Mouse (Mus musculus): ENCODE data around the gene Tctex1d4. TPM values are rescaled to one million over a fixed set of nuclear protein-coding genes. Genes with fewer than 3 reads are reported as not detected.
A peak's percentile ranks its signal among the peaks of the same experiment; 100 is the strongest.

The Tctex1d4 gene
- polyA plus RNA-seq, 1 experiment from 2014 or later: not detected

DNA sequence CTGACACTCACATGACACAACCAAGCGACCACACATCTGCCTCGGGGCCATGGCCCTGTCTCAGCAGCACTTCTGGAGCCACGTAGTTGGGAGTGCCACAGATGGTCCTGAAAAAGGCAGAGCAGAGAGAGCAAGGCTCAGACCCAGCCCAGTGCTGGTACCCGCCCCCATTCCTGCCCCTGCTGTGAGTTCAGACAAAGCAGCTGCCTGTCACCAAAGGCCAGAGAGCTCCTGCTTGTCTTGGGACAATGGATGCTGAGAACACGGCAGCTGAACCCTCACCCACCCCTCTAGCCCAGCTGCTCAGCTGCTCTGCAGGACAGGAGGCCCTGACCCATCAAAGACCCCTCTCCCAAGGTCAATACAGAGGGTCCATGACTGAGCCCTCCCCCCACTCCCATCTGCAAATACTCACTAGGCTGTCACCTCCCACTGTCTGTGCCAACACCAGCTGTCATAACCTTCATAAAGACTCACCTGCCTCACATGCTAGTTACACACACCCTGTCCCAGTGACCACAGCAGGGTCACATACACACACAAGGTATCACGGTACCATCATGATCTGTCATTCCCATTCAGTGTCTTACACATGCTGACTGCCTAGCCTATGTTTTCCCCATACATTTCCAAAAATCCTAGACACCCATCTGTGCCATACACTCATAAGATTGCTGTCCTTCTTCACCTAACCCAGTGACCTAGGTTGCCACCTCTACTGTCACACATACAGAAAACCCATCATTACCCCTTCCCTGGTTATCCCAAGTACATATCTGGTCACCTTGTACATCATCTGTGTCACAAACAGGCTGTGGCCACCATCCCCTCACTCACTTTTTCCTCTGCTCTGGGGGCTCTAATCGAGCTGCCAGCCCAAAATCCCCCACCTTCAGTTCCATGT lies 5.5 kb downstream of the Tctex1d4 start:
- H3K36me3 ChIP-seq: peaks cover 31% of the 10 kb centered on the region
- WGBS: 3% methylated on average over 7 of the region's 7 CpGs
- peaks cover 42% of the 10 kb centered on the region for H3K4me1 ChIP-seq (replicated peaks)
- peak; percentile 66 for ATAC-seq
- H3K9me3 ChIP-seq: no peaks in the 10 kb centered on the region
- peak overlapping the region; percentile 69 for H3K27ac ChIP-seq
- peak overlapping the region; percentile 88 for H3K9ac ChIP-seq (replicated peaks)
- peak overlapping the region; percentile 84 for H3K4me3 ChIP-seq (replicated peaks)
- H3K27me3 ChIP-seq: no peaks in the 10 kb centered on the region; the same call in 1 of the 2 replicates
- H3K4me2 ChIP-seq (replicated peaks): peak overlapping the region; percentile 86

DNA sequence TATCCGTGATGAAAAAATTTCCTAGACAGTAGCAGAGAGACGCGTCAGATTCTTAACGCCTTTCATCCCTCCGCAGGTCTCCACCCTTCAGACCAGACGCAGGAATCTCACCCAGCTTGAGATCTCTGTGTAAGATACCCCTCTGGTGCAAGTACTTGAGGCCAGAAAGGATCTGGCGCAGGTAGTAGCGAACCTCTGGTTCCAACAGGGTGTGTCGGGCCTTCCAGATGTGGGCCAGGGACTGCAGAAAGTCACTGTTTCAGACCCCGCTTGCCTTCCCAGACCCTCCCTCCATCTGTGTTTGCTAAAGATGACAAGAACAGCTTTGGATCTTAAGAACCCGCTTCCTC lies 6.2 kb downstream of the Tctex1d4 start:
- peaks cover 29% of the 10 kb centered on the region for H3K36me3 ChIP-seq
- H3K27me3 ChIP-seq: no peaks in the 10 kb centered on the region; the same call in 1 of the 2 replicates
- no peaks in the 10 kb centered on the region for H3K9me3 ChIP-seq
- H3K4me1 ChIP-seq (replicated peaks): peaks cover 42% of the 10 kb centered on the region
- WGBS: 4% methylated on average over 11 of the region's 11 CpGs
- peak overlapping the region; percentile 86 for H3K4me2 ChIP-seq (replicated peaks)
- no peak for ATAC-seq
- peak overlapping the region; percentile 84 for H3K4me3 ChIP-seq (replicated peaks)
- peak overlapping the region; percentile 88 for H3K9ac ChIP-seq (replicated peaks)
- H3K27ac ChIP-seq: 0 out of 2 replicates have a peak overlapping the region, but pooled peaks have one; percentile 69

DNA sequence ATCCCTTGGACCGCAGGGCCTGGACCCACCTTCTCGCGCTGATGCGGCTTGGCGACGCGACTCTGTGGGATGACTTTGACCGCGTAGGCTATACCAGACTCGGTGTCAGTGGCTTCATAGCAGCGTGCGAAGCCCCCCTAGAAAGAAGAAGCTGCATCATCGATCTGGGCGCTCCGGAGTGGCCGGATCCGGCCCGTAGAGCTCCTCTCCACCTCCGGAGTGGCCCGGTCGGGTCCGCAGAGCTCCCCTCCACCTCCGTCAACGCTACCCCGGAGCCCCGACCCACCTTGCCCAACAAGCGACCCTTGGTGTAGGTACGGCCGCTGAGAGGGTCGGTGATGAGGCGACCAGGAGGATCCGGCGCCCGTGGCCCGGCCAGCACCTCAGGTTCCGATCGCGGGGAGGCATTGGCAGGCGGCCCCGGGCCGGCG lies 6.8 kb downstream of the Tctex1d4 start:
- Histone ChIP-seq H3K4me3 (replicated peaks) (peak overlapping the region; percentile 84), H3K27me3 (no peaks in the 10 kb centered on the region; the same call in 1 of the 2 replicates), H3K27ac (peak overlapping the region; percentile 82), H3K4me1 (replicated peaks) (peaks cover 42% of the 10 kb centered on the region), H3K36me3 (peaks cover 23% of the 10 kb centered on the region), H3K9me3 (no peaks in the 10 kb centered on the region), H3K4me2 (replicated peaks) (peak overlapping the region; percentile 86), H3K9ac (replicated peaks) (peak overlapping the region; percentile 88)
- peak; percentile 66 for ATAC-seq
- WGBS: under 1% methylated on average over 42 of the region's 42 CpGs

DNA sequence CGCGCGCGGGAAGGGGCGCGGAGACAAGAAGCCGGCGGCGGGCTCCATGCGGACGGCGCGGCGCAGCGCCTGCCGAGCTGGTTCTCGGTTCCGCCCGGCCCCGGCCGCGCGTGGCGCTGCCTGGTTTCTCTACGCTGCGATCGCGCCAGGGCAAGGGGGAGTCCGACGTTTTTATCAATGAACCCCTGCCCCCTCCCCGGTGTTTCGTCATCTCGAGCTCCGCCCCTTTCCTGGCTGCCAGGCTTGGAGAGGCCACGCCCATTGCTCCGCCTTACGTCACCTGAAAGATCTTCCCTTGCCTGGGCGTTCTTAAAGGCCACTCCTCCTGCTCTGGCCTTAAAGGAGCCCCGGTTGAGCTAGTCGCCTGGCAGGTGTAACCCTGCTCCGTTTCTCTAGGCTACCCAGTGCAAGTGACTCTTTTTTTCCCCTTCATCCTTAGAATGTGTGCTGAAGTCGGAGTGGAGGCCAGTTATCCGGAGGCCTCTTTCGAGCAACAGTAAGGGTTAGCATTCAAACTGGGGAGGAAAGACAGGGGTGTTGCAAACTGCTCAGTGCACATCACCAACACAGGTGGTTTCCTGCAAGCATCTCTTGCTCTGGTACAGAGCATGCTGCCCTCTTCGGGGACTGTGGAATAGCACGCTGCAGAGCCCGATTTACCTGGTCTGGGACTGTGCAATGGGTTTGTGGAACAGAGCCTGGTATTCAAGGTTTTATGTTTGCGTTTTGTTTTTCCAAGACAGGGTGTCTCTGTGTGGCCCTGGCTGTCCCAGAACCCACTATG lies 7.4 kb downstream of the Tctex1d4 start, which contains the start of gene Plk3:
Gene Plk3, minus strand, starts transcription at position 147 of the 784 bp plus-strand sequence.
- Histone ChIP-seq H3K9me3 (no peaks in the 10 kb centered on the region), H3K4me3 (replicated peaks) (peak within 1 kb of the TSS; percentile 84)
- 2% methylated on average over 48 of the region's 48 CpGs for WGBS

DNA sequence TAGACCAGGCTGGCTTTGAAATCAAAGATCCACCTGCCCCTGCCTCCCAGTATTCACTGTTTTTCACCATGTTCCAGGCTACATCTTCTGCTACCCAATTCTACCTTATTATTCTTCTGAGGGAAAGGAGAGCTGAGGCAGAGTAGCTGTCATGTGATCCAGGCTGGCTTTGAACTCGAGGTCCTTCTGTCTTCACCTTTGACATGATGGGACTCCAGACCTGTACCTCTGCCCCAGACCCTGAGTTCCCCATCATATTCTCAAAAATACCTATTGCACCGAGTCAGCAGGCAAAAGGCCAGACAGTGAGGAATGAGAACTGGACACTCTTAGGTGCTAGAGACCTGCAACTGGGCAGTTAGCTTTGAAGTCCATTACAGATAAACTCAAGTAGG lies 8.0 kb downstream of the Tctex1d4 start:
- H3K4me1 ChIP-seq (replicated peaks): peaks cover 42% of the 10 kb centered on the region

More for the DNA sequence above, 7.4 kb downstream of the Tctex1d4 start, which contains the start of gene Plk3:
- H3K36me3 ChIP-seq: peaks cover 16% of the 10 kb centered on the region
- peak; percentile 93 for ATAC-seq
- H3K9ac ChIP-seq (replicated peaks): peak within 1 kb of the TSS; percentile 88
- H3K4me2 ChIP-seq (replicated peaks): peak within 1 kb of the TSS; percentile 86
- peak within 1 kb of the TSS; percentile 82 for H3K27ac ChIP-seq
- peaks cover 42% of the 10 kb centered on the region for H3K4me1 ChIP-seq (replicated peaks)
- no peaks in the 10 kb centered on the region; the same call in 1 of the 2 replicates for H3K27me3 ChIP-seq

DNA sequence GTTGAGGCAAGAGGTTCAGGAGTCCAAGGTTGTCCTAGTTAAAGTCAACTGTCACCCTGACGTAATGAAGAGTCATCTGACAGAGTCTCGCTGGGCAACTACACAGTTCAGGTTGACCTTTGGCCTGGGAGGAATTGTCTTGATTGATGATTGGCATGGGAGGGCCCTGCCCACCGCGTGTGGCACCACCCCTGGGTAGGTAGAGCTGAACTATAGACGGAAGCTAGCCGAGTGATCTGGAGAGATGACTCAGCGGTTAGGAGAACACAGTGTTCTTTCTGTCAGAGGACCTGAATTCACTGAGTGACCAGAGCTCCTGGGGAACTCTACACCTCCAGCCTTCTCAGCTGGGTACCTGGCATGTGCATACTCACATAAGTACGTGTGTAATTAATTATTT lies 9.4 kb downstream of the Tctex1d4 start:
- Histone ChIP-seq H3K4me2 (replicated peaks) (no peak overlapping the region), H3K9ac (replicated peaks) (no peak overlapping the region), H3K27me3 (no peaks in the 10 kb centered on the region; the same call in 1 of the 2 replicates), H3K4me3 (replicated peaks) (no peak overlapping the region), H3K36me3 (no peaks in the 10 kb centered on the region), H3K9me3 (no peaks in the 10 kb centered on the region), H3K4me1 (replicated peaks) (peaks cover 33% of the 10 kb centered on the region), H3K27ac (no peak overlapping the region)
- WGBS: 18% methylated on average over 8 of the region's 8 CpGs
- no peak for ATAC-seq

More for the DNA sequence above, 8.0 kb downstream of the Tctex1d4 start:
- Histone ChIP-seq H3K27me3 (no peaks in the 10 kb centered on the region; the same call in 1 of the 2 replicates), H3K4me2 (replicated peaks) (peak overlapping the region; percentile 86), H3K9ac (replicated peaks) (no peak overlapping the region), H3K4me3 (replicated peaks) (peak overlapping the region; percentile 84), H3K27ac (peak overlapping the region; percentile 56; the same call in 1 of the 2 replicates), H3K36me3 (peaks cover 10% of the 10 kb centered on the region), H3K9me3 (no peaks in the 10 kb centered on the region)
- no peak for ATAC-seq
- WGBS: 34% methylated on average over 2 of the region's 2 CpGs

DNA sequence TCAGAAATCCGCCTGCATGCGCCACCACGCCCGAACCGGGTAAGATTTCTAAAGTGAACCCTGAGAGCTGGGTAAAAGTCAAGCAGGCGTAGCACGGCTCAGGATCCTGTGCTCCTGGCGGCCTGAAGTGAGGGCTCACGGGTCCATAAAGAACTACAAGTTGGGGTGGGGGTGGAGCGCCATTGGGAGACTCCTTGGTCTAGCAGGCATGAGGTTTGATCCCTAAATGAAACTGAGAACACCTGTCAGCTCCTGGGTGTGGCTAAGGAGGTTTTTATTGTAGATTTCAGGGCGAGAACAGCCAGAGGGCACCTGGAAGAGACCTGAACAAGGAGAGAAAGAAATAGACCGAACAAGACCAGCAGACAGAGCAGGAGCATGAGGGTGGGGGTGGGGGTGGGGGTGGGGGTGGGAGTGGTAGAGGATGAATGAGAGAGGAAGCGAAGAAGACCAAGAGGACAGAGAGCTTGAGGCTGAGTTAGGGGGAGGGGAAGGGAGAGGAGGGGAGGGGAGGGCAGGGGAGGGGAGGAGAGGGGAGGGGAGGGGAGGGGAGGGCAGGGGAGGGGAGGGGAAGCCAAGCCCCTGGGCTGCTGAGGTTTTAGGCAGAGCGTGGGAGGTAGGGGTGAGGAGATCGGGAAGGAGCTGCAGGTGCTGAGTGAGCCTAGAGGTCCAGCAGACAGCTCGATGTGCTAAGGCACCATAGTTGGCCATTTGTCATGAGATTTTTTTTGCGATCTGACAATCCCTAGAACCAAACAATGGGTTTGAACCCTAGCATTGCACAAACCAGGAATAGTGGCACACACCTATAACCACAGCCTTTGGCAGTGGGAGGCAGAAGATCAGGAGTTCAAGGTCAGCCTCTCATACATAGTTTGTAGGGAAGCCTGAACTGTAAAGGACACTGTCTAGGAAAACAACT lies 12.0 kb downstream of the Tctex1d4 start:
- Histone ChIP-seq H3K4me3 (replicated peaks) (no peak overlapping the region), H3K36me3 (no peaks in the 10 kb centered on the region), H3K9ac (replicated peaks) (no peak overlapping the region), H3K4me2 (replicated peaks) (no peak overlapping the region), H3K27ac (no peak overlapping the region), H3K4me1 (replicated peaks) (peaks cover 10% of the 10 kb centered on the region), H3K9me3 (no peaks in the 10 kb centered on the region), H3K27me3 (peaks cover 6% of the 10 kb centered on the region; the same call in 1 of the 2 replicates)
- no peak for ATAC-seq
- WGBS: 72% methylated on average over 16 of the region's 17 CpGs

DNA sequence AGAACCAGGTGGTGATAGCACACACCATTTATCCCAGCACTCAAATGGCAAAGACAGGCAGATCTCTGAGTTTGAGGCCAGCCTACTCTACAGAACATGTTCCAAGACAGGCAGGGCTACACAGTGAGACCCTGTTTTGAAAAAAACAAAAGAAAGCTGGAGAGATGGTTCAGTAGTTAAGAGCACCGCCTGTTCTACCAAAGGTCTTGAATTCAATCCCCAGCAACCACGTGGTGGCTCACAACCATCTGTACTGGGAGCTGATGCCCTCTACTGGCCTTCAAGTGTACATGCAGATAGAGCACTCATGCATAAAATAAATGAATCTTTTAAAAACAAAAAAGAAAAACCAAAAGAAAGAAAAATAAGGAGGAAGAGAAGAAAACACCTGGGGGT lies 12.6 kb downstream of the Tctex1d4 start:
- Histone ChIP-seq H3K4me2 (replicated peaks) (no peak overlapping the region), H3K27ac (no peak overlapping the region), H3K4me3 (replicated peaks) (no peak overlapping the region), H3K36me3 (no peaks in the 10 kb centered on the region), H3K9ac (replicated peaks) (no peak overlapping the region), H3K27me3 (peaks cover 6% of the 10 kb centered on the region; the same call in 1 of the 2 replicates), H3K4me1 (replicated peaks) (peaks cover 8% of the 10 kb centered on the region), H3K9me3 (no peaks in the 10 kb centered on the region)
- WGBS: 1% methylated on average over 2 of the region's 2 CpGs
- no peak for ATAC-seq

DNA sequence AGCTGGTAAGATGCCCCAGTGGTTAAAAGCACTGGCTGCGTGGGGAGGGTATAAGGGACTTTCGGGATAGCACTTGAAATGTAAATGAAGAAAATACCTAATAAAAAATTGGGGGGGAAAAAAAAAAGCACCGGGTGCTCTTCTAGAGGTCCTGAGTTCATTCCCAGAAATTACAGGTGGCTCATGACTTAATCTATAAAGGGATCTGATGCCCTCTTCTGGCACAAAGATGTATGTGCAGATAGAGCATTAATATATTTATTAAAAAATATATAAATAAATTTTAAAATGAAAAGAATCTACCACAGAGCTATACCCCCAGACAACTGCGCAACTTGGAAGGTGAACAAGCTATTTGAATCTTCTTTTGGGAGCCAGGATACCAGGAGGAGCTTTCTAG lies 14.0 kb downstream of the Tctex1d4 start:
- Histone ChIP-seq H3K4me2 (replicated peaks) (no peak overlapping the region), H3K4me3 (replicated peaks) (no peak overlapping the region), H3K9ac (replicated peaks) (no peak overlapping the region), H3K9me3 (no peaks in the 10 kb centered on the region), H3K36me3 (no peaks in the 10 kb centered on the region), H3K4me1 (replicated peaks) (no peaks in the 10 kb centered on the region), H3K27ac (no peak overlapping the region), H3K27me3 (peaks cover 6% of the 10 kb centered on the region; the same call in 1 of the 2 replicates)
- 36% methylated on average over 4 of the region's 4 CpGs for WGBS
- ATAC-seq: no peak

DNA sequence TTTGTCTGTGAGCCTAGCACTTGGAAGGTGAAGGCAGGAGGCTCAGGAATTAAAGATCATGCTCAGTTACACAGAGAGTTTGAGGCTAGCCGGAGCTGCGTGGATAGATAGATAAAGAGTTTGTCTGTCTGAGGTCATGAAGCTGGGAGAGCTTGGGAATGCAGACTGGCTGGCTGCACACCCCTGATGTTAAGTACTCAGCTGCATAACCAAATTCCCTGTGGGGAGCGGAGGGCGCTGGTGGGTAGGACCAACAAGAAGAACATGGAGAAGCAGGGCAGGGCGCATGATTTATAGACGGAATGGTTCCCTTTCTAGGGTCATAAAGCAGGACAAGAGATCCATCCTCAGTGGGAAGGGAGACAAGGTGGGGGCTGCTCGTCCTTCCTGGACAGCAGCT lies 16.4 kb downstream of the Tctex1d4 start:
- 67% methylated on average over 7 of the region's 7 CpGs for WGBS
- no peak overlapping the region for H3K9ac ChIP-seq (replicated peaks)
- H3K27me3 ChIP-seq: peaks cover 6% of the 10 kb centered on the region; the same call in 1 of the 2 replicates
- H3K27ac ChIP-seq: no peak overlapping the region
- no peaks in the 10 kb centered on the region for H3K9me3 ChIP-seq
- H3K4me3 ChIP-seq (replicated peaks): no peak overlapping the region
- ATAC-seq: no peak
- no peaks in the 10 kb centered on the region for H3K4me1 ChIP-seq (replicated peaks)
- no peak overlapping the region for H3K4me2 ChIP-seq (replicated peaks)
- H3K36me3 ChIP-seq: no peaks in the 10 kb centered on the region

DNA sequence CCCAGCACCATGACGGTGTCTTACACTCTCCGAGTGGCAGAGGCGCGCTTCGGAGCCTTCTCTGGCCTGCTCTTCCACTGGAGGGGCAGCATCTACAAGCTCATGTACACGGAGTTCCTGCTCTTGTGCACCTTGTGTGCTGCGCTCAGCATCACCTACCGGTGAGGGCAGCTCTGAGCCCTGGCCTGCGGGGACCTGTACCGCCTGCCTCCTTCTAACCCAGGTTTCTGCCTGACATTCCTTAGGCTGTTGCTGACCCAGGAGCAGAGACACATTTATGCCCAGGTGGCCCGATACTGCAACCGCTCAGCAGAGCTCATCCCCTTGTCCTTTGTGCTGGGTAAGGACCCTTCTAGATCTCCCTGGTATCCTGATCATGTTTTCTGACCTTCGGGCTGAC lies 18.7 kb downstream of the Tctex1d4 start:
- Histone ChIP-seq H3K36me3 (peaks cover 20% of the 10 kb centered on the region), H3K4me1 (replicated peaks) (no peaks in the 10 kb centered on the region), H3K27ac (no peak overlapping the region), H3K4me3 (replicated peaks) (no peak overlapping the region), H3K9ac (replicated peaks) (no peak overlapping the region), H3K4me2 (replicated peaks) (no peak overlapping the region), H3K27me3 (peaks cover 6% of the 10 kb centered on the region; the same call in 1 of the 2 replicates), H3K9me3 (no peaks in the 10 kb centered on the region)
- ATAC-seq: no peak
- 93% methylated on average over 13 of the region's 13 CpGs for WGBS

Data from midbrain, embryonic 13.5 days (tissue).